Mouse (Mus musculus): ENCODE measurements around the gene Nudt1. TPM values are rescaled to one million over a fixed set of nuclear protein-coding genes. Genes with fewer than 3 reads are reported as not detected.
"Not testable (repeated sequence)": the region's sequence is repeated elsewhere in the genome, so short reads cannot be mapped to it uniquely, and the experiment has no call there.

Nudt1 gene
- polyA plus RNA-seq, 1 experiment from 2014 or later = 38.3 TPM

DNA sequence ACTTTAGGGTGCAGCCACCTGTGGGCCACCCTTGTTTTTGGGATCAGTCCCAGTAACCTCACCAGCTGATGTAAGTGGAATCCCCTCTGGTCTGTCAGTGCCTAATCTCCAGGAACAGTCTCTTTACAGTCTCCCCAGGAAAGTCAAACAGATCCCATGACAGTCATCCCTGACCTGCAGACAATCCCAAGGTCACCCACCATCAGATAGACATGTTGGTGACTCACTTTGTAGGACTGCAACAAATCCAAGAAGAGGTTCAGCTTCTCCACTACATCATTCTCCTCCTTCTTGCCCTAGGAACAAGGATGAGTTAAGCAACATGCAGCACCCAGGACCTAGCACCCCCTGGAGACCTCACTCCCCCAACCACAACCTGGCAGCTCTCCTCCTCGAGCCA is 24.6 kb downstream of the Nudt1 start:
- H3K36me3 ChIP-seq = peaks cover 53% of the 10 kb centered on the region
- no peak overlapping the region for H3K27ac ChIP-seq (replicated peaks)
- no peak overlapping the region for H3K9ac ChIP-seq (replicated peaks)
- H3K9me3 ChIP-seq = no peaks in the 10 kb centered on the region
- no peaks in the 10 kb centered on the region for H3K4me1 ChIP-seq
- ATAC-seq (ENCODE audit: low FRiP score, low read depth) = no peak
- no peak overlapping the region for H3K4me3 ChIP-seq
- 77% methylated on average over 1 of the region's 1 CpGs for WGBS
- H3K27me3 ChIP-seq = no peaks in the 10 kb centered on the region
- H3K4me2 ChIP-seq (replicated peaks) = no peak overlapping the region

- H3K9me3 ChIP-seq = no peaks in the 10 kb centered on the region
- no peak for ATAC-seq (ENCODE audit: low FRiP score, low read depth)
- peaks cover 66% of the 10 kb centered on the region for H3K36me3 ChIP-seq
- WGBS = 90% methylated on average over 9 of the region's 9 CpGs
- no peak overlapping the region for H3K9ac ChIP-seq (replicated peaks)
- H3K4me2 ChIP-seq (replicated peaks) = no peak overlapping the region
- no peaks in the 10 kb centered on the region for H3K27me3 ChIP-seq
- H3K4me1 ChIP-seq = no peaks in the 10 kb centered on the region
- H3K27ac ChIP-seq (replicated peaks) = no peak overlapping the region
- H3K4me3 ChIP-seq = no peak overlapping the region
Observed at GRCm38 (mm10) chr5:140349882-140350281, 28.4 kb downstream of the Nudt1 start.

DNA sequence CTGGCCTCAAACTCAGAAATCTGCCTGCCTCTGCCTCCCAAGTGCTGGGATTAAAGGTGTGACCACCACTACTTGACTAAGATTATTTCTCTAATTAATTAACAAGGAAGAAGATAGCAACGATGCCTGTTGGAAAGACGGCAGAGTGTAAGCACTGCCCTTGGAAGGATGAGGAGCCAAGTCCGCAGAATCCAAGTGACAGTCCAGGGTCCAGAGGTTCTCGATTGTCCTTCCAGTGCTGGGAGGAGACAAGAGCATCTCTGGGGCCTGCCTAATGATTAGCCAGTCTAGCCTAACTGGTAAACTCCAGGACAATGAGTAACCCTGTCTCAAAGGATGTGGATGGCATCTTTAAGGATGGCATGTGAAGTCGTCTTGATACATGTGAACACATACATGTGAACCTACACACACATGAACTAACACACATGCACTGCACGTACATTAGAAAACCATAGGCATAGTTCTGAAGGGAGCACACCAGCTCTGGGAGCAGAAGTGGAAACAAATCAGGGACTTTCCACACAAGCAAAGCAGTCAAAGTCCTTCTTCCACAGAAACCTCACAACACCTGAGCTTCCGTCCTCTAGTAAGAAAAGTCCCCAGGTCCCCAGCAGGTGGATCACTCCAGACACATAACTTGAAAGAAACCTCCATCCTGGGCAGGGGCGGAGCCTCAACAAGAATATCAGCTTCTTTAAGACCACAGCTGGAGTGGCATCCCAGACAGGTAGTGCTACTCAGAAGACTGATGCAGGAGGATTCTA is 29.5 kb downstream of the Nudt1 start:
- H3K4me1 ChIP-seq = no peaks in the 10 kb centered on the region
- ATAC-seq (ENCODE audit: low FRiP score, low read depth) = no peak
- H3K36me3 ChIP-seq = peaks cover 66% of the 10 kb centered on the region
- no peaks in the 10 kb centered on the region for H3K27me3 ChIP-seq
- H3K9me3 ChIP-seq = no peaks in the 10 kb centered on the region
- no peak overlapping the region for H3K4me3 ChIP-seq
- WGBS = 93% methylated on average over 8 of the region's 8 CpGs
- no peak overlapping the region for H3K27ac ChIP-seq (replicated peaks)
- no peak overlapping the region for H3K9ac ChIP-seq (replicated peaks)
- no peak overlapping the region for H3K4me2 ChIP-seq (replicated peaks)

DNA sequence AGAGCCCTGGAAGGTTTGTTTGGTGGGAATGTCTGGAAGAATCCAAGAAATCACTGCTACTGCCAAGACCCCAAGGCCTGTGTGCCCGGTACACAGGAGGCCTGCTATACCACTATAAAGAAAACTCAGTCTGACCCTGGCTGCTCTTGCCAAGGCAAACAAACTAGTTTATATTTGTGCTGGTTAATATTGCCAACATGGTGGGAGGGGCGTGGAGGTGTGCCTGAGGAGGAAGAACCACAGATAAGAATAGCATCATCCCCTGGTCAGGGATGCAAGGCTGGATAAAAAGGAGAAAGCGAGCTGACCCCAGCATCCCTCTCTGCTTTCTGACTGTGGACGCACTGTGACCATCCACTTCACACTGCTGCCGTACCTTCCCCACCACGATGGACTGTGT is 30.9 kb downstream of the Nudt1 start:
- Histone ChIP-seq H3K9ac (replicated peaks) (no peak overlapping the region), H3K36me3 (peaks cover 72% of the 10 kb centered on the region), H3K4me3 (no peak overlapping the region), H3K4me2 (replicated peaks) (no peak overlapping the region), H3K9me3 (no peaks in the 10 kb centered on the region), H3K27ac (replicated peaks) (no peak overlapping the region), H3K27me3 (no peaks in the 10 kb centered on the region), H3K4me1 (no peaks in the 10 kb centered on the region)
- ATAC-seq (ENCODE audit: low FRiP score, low read depth) = no peak
- WGBS = 94% methylated on average over 6 of the region's 6 CpGs

- H3K4me2 ChIP-seq (replicated peaks) = no peak overlapping the region
- no peak overlapping the region for H3K27ac ChIP-seq (replicated peaks)
- H3K27me3 ChIP-seq = no peaks in the 10 kb centered on the region
- H3K36me3 ChIP-seq = peaks cover 78% of the 10 kb centered on the region
- H3K4me3 ChIP-seq = no peak overlapping the region
- no peaks in the 10 kb centered on the region for H3K9me3 ChIP-seq
- no peak overlapping the region for H3K9ac ChIP-seq (replicated peaks)
- WGBS = 87% methylated on average over 11 of the region's 11 CpGs
- H3K4me1 ChIP-seq = no peaks in the 10 kb centered on the region
- no peak for ATAC-seq (ENCODE audit: low FRiP score, low read depth)
Observed at GRCm38 (mm10) chr5:140355934-140356333, 34.5 kb downstream of the Nudt1 start.

DNA sequence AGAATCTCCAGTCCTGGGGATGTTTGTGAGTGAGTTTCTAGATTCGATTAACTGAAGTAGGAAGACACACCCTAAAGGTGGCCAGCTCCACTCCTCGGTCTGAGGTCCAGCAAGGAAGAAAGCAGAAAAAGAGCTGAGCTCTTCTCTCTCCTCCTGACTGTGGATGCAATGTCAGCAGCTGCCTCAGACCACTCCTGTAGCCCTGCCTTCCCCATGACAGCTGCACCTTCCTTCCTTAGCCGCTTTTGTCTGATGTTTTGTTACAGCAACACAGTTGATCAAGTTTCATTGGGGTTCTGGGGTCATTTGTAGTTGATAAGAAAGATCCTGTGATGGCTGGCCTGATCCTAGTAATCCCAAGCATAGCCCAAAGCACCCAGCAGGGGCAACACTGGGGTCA is 36.0 kb downstream of the Nudt1 start:
- ATAC-seq (ENCODE audit: low FRiP score, low read depth) = no peak
- H3K9me3 ChIP-seq = no peaks in the 10 kb centered on the region

GRCm38 (mm10) chr5:140359930-140360674 is 38.6 kb downstream of the Nudt1 start:
- Histone ChIP-seq H3K9me3 (peaks cover 7% of the 10 kb centered on the region; the same call in 1 of the 2 replicates), H3K4me2 (replicated peaks) (no peak overlapping the region), H3K4me3 (no peak overlapping the region), H3K9ac (replicated peaks) (peak overlapping the region; percentile 31; the same call in 1 of the 2 replicates), H3K27ac (replicated peaks) (no peak overlapping the region), H3K27me3 (no peaks in the 10 kb centered on the region), H3K4me1 (no peaks in the 10 kb centered on the region), H3K36me3 (peaks cover 37% of the 10 kb centered on the region)
- no peak for ATAC-seq (ENCODE audit: low FRiP score, low read depth)
- WGBS = 80% methylated on average over 14 of the region's 14 CpGs

More for the DNA sequence above, 36.0 kb downstream of the Nudt1 start:
- no peaks in the 10 kb centered on the region for H3K27me3 ChIP-seq
- H3K36me3 ChIP-seq = peaks cover 63% of the 10 kb centered on the region
- H3K27ac ChIP-seq (replicated peaks) = no peak overlapping the region
- no peak overlapping the region for H3K4me2 ChIP-seq (replicated peaks)
- no peak overlapping the region for H3K9ac ChIP-seq (replicated peaks)
- WGBS = 87% methylated on average over 3 of the region's 3 CpGs
- no peak overlapping the region for H3K4me3 ChIP-seq
- H3K4me1 ChIP-seq = no peaks in the 10 kb centered on the region

DNA sequence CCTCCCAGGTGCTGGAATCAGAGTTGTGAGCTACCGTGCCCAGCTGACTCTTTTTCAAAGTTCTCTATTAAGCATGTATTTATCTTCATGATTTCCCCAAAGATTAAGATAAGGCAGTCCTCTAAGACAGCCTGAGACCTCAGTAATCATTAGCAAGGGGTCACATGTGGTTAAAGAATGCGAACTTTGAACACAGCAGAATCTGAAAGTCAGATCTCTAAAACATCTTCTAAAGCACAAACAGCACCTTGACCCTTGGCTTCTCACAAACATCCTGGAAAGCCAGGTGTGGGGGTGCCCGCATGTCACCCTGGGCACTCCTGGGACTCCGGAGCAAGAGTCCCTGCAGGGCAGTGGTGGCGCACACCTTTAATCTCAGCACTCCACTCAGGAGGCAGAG is 43.0 kb downstream of the Nudt1 start:
- Histone ChIP-seq H3K9ac (replicated peaks) (no peak overlapping the region), H3K27me3 (no peaks in the 10 kb centered on the region), H3K4me2 (replicated peaks) (no peak overlapping the region), H3K36me3 (peaks cover 3% of the 10 kb centered on the region; the same call in 1 of the 2 replicates), H3K27ac (replicated peaks) (no peak overlapping the region), H3K4me1 (no peaks in the 10 kb centered on the region), H3K4me3 (no peak overlapping the region), H3K9me3 (peaks cover 7% of the 10 kb centered on the region; the same call in 1 of the 2 replicates)
- no peak for ATAC-seq (ENCODE audit: low FRiP score, low read depth)
- 93% methylated on average over 5 of the region's 5 CpGs for WGBS

- H3K4me3 ChIP-seq; ATAC-seq (ENCODE audit: low FRiP score, low read depth); H3K9ac ChIP-seq (replicated peaks); H3K36me3 ChIP-seq; H3K9me3 ChIP-seq; H3K27me3 ChIP-seq; H3K4me2 ChIP-seq (replicated peaks); H3K27ac ChIP-seq (replicated peaks); H3K4me1 ChIP-seq: not testable (repeated sequence)
- 83% methylated on average over 2 of the region's 2 CpGs for WGBS
Observed at GRCm38 (mm10) chr5:140368126-140368525, 46.7 kb downstream of the Nudt1 start.

DNA sequence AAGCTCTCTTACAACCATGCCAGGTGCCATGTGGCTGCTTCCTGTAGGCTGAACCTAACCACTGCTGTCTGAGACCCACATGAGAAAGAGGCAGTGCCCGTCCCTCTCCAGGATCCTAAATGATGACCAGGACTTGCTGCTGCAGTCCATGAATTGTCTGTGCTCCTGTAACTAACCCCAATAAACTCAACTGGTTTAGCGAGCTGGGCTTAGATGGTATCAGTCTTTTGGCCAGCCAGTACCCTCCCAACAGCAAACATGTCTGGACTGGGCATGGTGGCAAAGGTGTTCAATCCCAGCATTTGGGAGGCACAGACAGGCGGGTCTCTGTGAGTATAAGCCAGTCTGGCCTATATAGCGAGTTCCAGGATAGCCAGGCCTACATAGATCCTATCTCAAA is 47.5 kb downstream of the Nudt1 start:
- WGBS = 96% methylated on average over 4 of the region's 4 CpGs
- 0 out of 2 replicates have a peak, but pooled peaks cover under 1% of the 10 kb centered on the region for H3K9me3 ChIP-seq
- H3K27ac ChIP-seq (replicated peaks) = no peak overlapping the region
- 0 out of 2 replicates have a peak, but pooled peaks cover under 1% of the 10 kb centered on the region for H3K4me1 ChIP-seq
- H3K27me3 ChIP-seq = no peaks in the 10 kb centered on the region
- H3K4me3 ChIP-seq = no peak overlapping the region
- H3K36me3 ChIP-seq = no peaks in the 10 kb centered on the region; the same call in 1 of the 2 replicates
- ATAC-seq (ENCODE audit: low FRiP score, low read depth) = no peak
- no peak overlapping the region for H3K4me2 ChIP-seq (replicated peaks)
- no peak overlapping the region for H3K9ac ChIP-seq (replicated peaks)

DNA sequence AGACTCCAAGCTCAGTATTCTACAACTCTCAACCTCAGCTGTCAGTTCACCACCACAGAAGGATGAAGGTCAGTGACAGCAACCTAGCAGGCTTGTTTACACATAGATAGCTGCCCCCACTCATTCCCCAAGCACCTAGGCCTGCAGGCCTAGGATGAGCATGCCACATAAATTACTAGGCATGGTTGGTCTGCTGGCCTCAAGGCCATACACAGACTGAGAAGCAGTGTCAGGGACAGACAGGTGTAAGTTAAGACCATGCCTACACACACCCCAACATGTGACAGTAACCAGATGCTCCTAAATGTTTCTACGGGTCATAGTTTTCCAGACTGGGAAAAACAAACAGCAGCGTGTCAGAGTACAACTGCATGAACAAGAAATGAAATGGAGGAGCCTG is 48.0 kb downstream of the Nudt1 start:
- peaks cover 6% of the 10 kb centered on the region; the same call in 1 of the 2 replicates for H3K4me1 ChIP-seq
- no peaks in the 10 kb centered on the region for H3K9me3 ChIP-seq
- no peak for ATAC-seq (ENCODE audit: low FRiP score, low read depth)
- H3K9ac ChIP-seq (replicated peaks) = no peak overlapping the region
- no peak overlapping the region for H3K4me3 ChIP-seq
- no peaks in the 10 kb centered on the region for H3K27me3 ChIP-seq
- H3K4me2 ChIP-seq (replicated peaks) = no peak overlapping the region
- H3K36me3 ChIP-seq = no peaks in the 10 kb centered on the region; the same call in 1 of the 2 replicates
- WGBS = 94% methylated on average over 2 of the region's 2 CpGs
- H3K27ac ChIP-seq (replicated peaks) = no peak overlapping the region

Measured in midbrain, embryonic 12.5 days (tissue).